Mouse (Mus musculus): ENCODE measurements at regions not wholly inside any gene's neighbourhood (a gene's known extent, or its start where the extent isn't known, plus 50 kb on each side); places are given as distances from the start of the nearest gene placed in this dataset.

DNA sequence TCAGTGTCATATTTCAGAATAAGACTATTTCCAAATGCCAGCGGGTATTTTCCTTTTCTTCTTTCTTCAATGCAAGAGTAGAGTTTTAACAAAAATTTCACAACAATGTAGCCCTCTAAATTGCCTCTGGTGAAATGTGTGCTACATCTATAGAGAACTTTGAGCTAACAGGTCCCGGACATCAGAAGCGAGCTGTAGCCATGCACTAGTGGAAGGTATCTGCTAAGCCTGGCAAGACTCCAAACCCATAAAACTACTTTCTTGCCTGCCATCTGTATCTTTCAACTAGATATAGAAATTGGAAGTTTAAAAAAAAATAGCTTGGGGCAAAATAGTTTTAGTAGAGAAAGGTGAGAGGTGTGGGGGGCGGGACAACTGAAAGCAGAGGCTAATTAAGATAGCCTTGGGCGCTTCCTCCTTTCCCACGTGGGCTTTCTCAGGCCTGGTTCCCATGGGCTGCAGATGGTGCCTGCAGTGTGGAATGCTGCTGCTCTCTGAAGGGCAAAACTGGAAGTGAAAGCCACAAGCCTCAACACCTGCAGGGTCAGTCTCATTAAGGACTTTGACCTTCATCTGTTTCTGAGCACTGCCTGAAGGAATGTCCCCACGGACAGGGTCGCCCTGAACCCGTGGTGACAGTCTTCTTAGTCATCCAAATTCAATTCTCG, 160.9 kb downstream of the S1pr1 start:
- TF ChIP-seq CTCF (IDR thresholded peaks at IDR 0.05; ENCODE audit: control insufficient read depth, insufficient read depth, low read length): no peak
- no peak for TF ChIP-seq POLR2A (IDR thresholded peaks at IDR 0.05; ENCODE audit: borderline replicate concordance, control insufficient read depth, low read depth, low read length)
